Mouse (Mus musculus) embryonic fibroblast, embryonic 13.5 days (primary cell): ENCODE data around the gene Rhno1.

Experiments
- CTCF ChIP-seq: IDR thresholded peaks from 2 replicates; pipeline ENCODE4 v1.5.1; 2011; ENCODE audit warnings: mild to moderate bottlenecking, control low read depth, low read length, moderate library complexity, borderline replicate concordance; ENCODE audit not compliant: insufficient read depth
- POLR2A ChIP-seq: IDR thresholded peaks from 2 replicates; pipeline ENCODE4 v1.6.1; 2011; ENCODE audit warnings: low read depth, mild to moderate bottlenecking, control low read depth, low read length, moderate library complexity

DNA sequence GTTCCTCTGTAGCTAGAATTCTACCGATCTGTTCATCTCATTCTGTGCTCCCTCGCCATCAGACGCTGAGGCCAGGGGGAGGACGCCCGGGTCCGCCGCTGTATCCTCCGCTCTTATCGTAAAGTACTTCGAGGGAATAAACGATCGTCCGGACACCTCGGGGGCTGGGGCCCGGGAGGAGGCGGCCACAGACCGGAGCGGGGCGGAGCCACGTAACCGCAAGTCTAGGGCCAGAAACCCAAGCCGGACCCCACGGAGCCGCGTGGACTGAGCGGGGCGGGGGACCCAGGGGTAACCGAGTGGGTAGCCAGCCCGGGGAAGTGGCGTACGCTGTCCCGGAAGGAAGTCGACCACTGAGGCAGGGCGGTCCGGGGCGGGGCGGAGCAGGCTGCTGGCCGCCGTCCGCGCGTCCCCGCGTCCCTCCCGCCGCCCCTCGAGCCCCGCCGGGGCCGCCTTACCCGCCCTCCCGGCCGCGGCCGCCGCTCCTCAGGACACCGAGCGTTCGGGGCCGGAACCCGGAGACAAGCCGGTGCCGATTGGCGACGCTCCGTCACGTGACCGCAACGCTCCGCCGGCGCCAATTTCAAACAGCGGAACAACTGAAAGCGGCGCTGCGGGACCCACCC, at the start of gene Rhno1, which contains the start of gene Foxm1:
- TF ChIP-seq CTCF (no peak), POLR2A (peak; percentile 58; the same call in 1 of the 2 replicates)
